Mouse (Mus musculus) C2C12 (cell line): ENCODE measurements around the gene Preb.

ENCODE experiments used
- CEBPB ChIP-seq: IDR thresholded peaks from one replicate; pipeline ENCODE4 v1.6.1; 2011; ENCODE audit warnings: low read depth, mild to moderate bottlenecking, control low read depth, moderate library complexity
- CTCF ChIP-seq: IDR thresholded peaks from one replicate; pipeline ENCODE4 v1.5.1; 2011; ENCODE audit not compliant: control insufficient read depth, insufficient read depth, insufficient read length
- USF1 ChIP-seq: IDR thresholded peaks from one replicate; pipeline ENCODE4 v1.6.1; 2011; ENCODE audit warnings: low read depth, mild to moderate bottlenecking, control low read depth, moderate library complexity

DNA sequence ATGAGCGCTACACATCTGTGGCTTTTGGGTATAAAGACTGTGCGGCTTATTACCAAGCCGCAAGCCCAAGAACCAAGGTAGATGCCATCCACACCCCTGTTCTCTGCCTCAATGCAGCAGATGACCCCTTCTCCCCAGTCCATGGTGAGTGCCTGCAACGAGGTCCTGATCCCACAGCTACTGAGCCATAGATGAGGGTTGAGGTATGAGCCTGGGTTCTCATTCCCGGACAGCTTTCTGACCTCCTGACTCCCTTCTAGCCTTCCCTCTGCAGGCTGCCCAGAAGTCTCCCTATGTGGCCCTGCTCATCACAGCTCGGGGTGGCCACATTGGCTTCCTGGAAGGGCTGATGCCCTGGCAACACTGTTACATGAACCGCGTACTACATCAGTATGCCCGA lies 5.6 kb downstream of the Preb start:
- TF ChIP-seq CTCF = no peak
- TF ChIP-seq USF1 = no peak
- TF ChIP-seq CEBPB = no peak
